Mouse (Mus musculus): ENCODE results near the gene Olfr56.
"Not testable (repeated sequence)": the region's sequence is repeated elsewhere in the genome, so short reads cannot be mapped to it uniquely, and the experiment has no call there.

- not testable (repeated sequence) for TF ChIP-seq CHD2 (IDR thresholded peaks at IDR 0.05; ENCODE audit: low read depth, low read length); HCFC1 (IDR thresholded peaks at IDR 0.05; ENCODE audit: borderline replicate concordance, insufficient read depth, low read length); MAFK (IDR thresholded peaks at IDR 0.05; ENCODE audit: insufficient read depth, low read depth, low read length); ZNF384 (IDR thresholded peaks at IDR 0.05; ENCODE audit: low read depth, low read length)
Measured at GRCm38 (mm10) chr11:48933422-48933821, 45.3 kb upstream of the Olfr56 start.
